Mouse (Mus musculus) hindbrain, embryonic 11.5 days (tissue): Measurements from ENCODE around the gene Htatip2. TPM values are rescaled to one million over a fixed set of nuclear protein-coding genes. Genes with fewer than 3 reads are reported as not detected.
A peak's percentile ranks its signal among the peaks of the same experiment; 100 is the strongest.

Experiments
- ATAC-seq: fragments of 200-750 bp; cut with Nextera tagmentation; 2 replicates; pipeline ENCODE4 v1.8.0; 2017; ENCODE audit warnings: mild to moderate bottlenecking, moderate TSS enrichment, moderate library complexity; ENCODE audit not compliant: low FRiP score
- DNase-seq: peaks from one replicate; pipeline ENCODE4 v3.0.0-alpha.2; 2015; ENCODE audit warnings: low spot score
- H3K27ac ChIP-seq: fragments of 300-500 bp; sonication (generic); 2 replicates; pipeline ENCODE4 v1.5.1; 2014; ENCODE audit warnings: mild to moderate bottlenecking, low read depth, low read length
- H3K27me3 ChIP-seq: fragments of 300-500 bp; sonication (generic); 2 replicates; pipeline ENCODE4 v1.6.1; 2014; ENCODE audit warnings: mild to moderate bottlenecking, low read length, moderate library complexity, mixed read lengths; ENCODE audit not compliant: control insufficient read depth, insufficient read depth
- H3K36me3 ChIP-seq: fragments of 300-500 bp; sonication (generic); 2 replicates; pipeline ENCODE4 v1.6.1; 2014; ENCODE audit warnings: mild to moderate bottlenecking, low read length, moderate library complexity, mixed read lengths; ENCODE audit not compliant: control insufficient read depth, insufficient read depth
- H3K4me1 ChIP-seq: fragments of 300-500 bp; sonication (generic); replicated peaks from 2 replicates; pipeline ENCODE4 v1.6.1; 2014; ENCODE audit warnings: low read length, mixed read lengths; ENCODE audit not compliant: control insufficient read depth, insufficient read depth
- H3K4me2 ChIP-seq: fragments of 300-500 bp; sonication (generic); replicated peaks from 2 replicates; pipeline ENCODE4 v1.6.1; 2014; ENCODE audit warnings: mild to moderate bottlenecking, low read depth, low read length
- H3K4me3 ChIP-seq: fragments of 300-500 bp; sonication (generic); 2 replicates; pipeline ENCODE4 v1.5.1; 2014; ENCODE audit warnings: low read depth, low read length
- H3K9ac ChIP-seq: fragments of 300-500 bp; sonication (generic); 2 replicates; pipeline ENCODE4 v1.6.1; 2014; ENCODE audit warnings: low read depth, low read length
- H3K9me3 ChIP-seq: fragments of 300-500 bp; sonication (generic); 2 replicates; pipeline ENCODE4 v1.6.1; 2016; ENCODE audit warnings: low read length; ENCODE audit not compliant: control insufficient read depth
- WGBS: fragments of 180-500 bp; shearing (Covaris S2); extraction: QIAGEN DNeasy Blood & Tissue Kit; methylation state at CpG from one replicate; pipeline ENCODE4 v1.1.7; 2014; 5-methylcytosine and 5-hydroxymethylcytosine counted together
- polyA plus RNA-seq: library from polyadenylated mRNA; unstranded; fragments of >200 nt; fragmentation: Nextera tagmentation; extraction: Ambion mirVana; gene quantifications from 2 replicates; pipeline ENCODE4 v1.2.1, GENCODE M21; 2014

Gene Htatip2
- polyA plus RNA-seq, 1 experiment from 2014 or later, result 3.3 TPM

- Histone ChIP-seq H3K9me3 (no peaks in the 10 kb centered on the region), H3K27ac (peak within 1 kb of the TSS; percentile 53), H3K4me2 (peak within 1 kb of the TSS; percentile 90), H3K36me3 (no peaks in the 10 kb centered on the region), H3K9ac (peak within 1 kb of the TSS; percentile 68), H3K4me1 (no peaks in the 10 kb centered on the region), H3K27me3 (no peaks in the 10 kb centered on the region), H3K4me3 (peak within 1 kb of the TSS; percentile 76)
- peak; percentile 96 for ATAC-seq
- under 1% methylated on average over 84 of the region's 92 CpGs for WGBS
- peak; percentile 99 for DNase-seq
Observed at GRCm38 (mm10) chr7:49778114-49778901, 19.4 kb downstream of the Htatip2 start, which contains the start of gene Prmt3. TSS of gene Prmt3 (plus strand) at chr7:49778346.

GRCm38 (mm10) chr7:49778904-49779615, 20.1 kb downstream of the Htatip2 start:
- Histone ChIP-seq H3K27me3 (no peaks in the 10 kb centered on the region), H3K4me2 (peak overlapping the region; percentile 90), H3K9ac (peak overlapping the region; percentile 68), H3K4me1 (no peaks in the 10 kb centered on the region), H3K4me3 (peak overlapping the region; percentile 76), H3K36me3 (no peaks in the 10 kb centered on the region), H3K27ac (no peak overlapping the region), H3K9me3 (no peaks in the 10 kb centered on the region)
- 76% methylated on average over 12 of the region's 12 CpGs for WGBS
- 0 out of 2 replicates have a peak, but pooled peaks have one; percentile 2 for ATAC-seq
- no peak for DNase-seq

- ATAC-seq, result no peak
Observed at GRCm38 (mm10) chr7:49783017-49783416, 24.1 kb downstream of the Htatip2 start.

GRCm38 (mm10) chr7:49785141-49785540, 26.2 kb downstream of the Htatip2 start:
- Histone ChIP-seq H3K9ac (no peak overlapping the region), H3K9me3 (no peaks in the 10 kb centered on the region), H3K27ac (no peak overlapping the region), H3K4me1 (no peaks in the 10 kb centered on the region), H3K27me3 (no peaks in the 10 kb centered on the region), H3K36me3 (no peaks in the 10 kb centered on the region), H3K4me2 (no peak overlapping the region), H3K4me3 (no peak overlapping the region)
- no peak for ATAC-seq
- DNase-seq, result no peak
- 93% methylated on average over 7 of the region's 7 CpGs for WGBS

More at GRCm38 (mm10) chr7:49783017-49783416, 24.1 kb downstream of the Htatip2 start:
- Histone ChIP-seq H3K27me3 (no peaks in the 10 kb centered on the region), H3K4me1 (no peaks in the 10 kb centered on the region), H3K4me3 (no peak overlapping the region), H3K36me3 (no peaks in the 10 kb centered on the region), H3K9me3 (no peaks in the 10 kb centered on the region), H3K9ac (no peak overlapping the region), H3K4me2 (no peak overlapping the region), H3K27ac (no peak overlapping the region)
- DNase-seq, result no peak
- 87% methylated on average over 2 of the region's 2 CpGs for WGBS

- peak; percentile 83 for DNase-seq
- Histone ChIP-seq H3K4me3 (no peak overlapping the region), H3K27me3 (no peaks in the 10 kb centered on the region), H3K4me1 (no peaks in the 10 kb centered on the region), H3K4me2 (no peak overlapping the region), H3K36me3 (no peaks in the 10 kb centered on the region), H3K9ac (no peak overlapping the region), H3K27ac (no peak overlapping the region), H3K9me3 (no peaks in the 10 kb centered on the region)
- peak; percentile 54; the same call in 1 of the 2 replicates for ATAC-seq
- WGBS, result 65% methylated on average over 12 of the region's 12 CpGs
Observed at GRCm38 (mm10) chr7:49786618-49787382, 27.9 kb downstream of the Htatip2 start.

GRCm38 (mm10) chr7:49787383-49787645, 28.4 kb downstream of the Htatip2 start:
- DNase-seq, result no peak
- Histone ChIP-seq H3K4me1 (no peaks in the 10 kb centered on the region), H3K4me3 (no peak overlapping the region), H3K27me3 (no peaks in the 10 kb centered on the region), H3K27ac (no peak overlapping the region), H3K9me3 (no peaks in the 10 kb centered on the region), H3K36me3 (no peaks in the 10 kb centered on the region), H3K9ac (no peak overlapping the region), H3K4me2 (no peak overlapping the region)
- 98% methylated on average over 3 of the region's 3 CpGs for WGBS
- ATAC-seq, result no peak

GRCm38 (mm10) chr7:49794304-49794703, 35.4 kb downstream of the Htatip2 start:
- H3K27me3 ChIP-seq, result no peaks in the 10 kb centered on the region
- H3K4me3 ChIP-seq, result no peak overlapping the region
- WGBS, result 88% methylated on average over 2 of the region's 2 CpGs
- H3K27ac ChIP-seq, result no peak overlapping the region
- H3K4me1 ChIP-seq, result no peaks in the 10 kb centered on the region
- no peak overlapping the region for H3K4me2 ChIP-seq
- no peak for DNase-seq
- H3K9ac ChIP-seq, result no peak overlapping the region
- H3K9me3 ChIP-seq, result no peaks in the 10 kb centered on the region
- no peak for ATAC-seq
- H3K36me3 ChIP-seq, result no peaks in the 10 kb centered on the region

- WGBS, result 87% methylated on average over 1 of the region's 1 CpGs
- no peak overlapping the region for H3K4me2 ChIP-seq
- H3K27ac ChIP-seq, result no peak overlapping the region
- ATAC-seq (no peak), DNase-seq (no peak)
- no peaks in the 10 kb centered on the region for H3K36me3 ChIP-seq
- no peaks in the 10 kb centered on the region for H3K9me3 ChIP-seq
- H3K4me3 ChIP-seq, result no peak overlapping the region
- no peaks in the 10 kb centered on the region for H3K27me3 ChIP-seq
- H3K4me1 ChIP-seq, result no peaks in the 10 kb centered on the region
- no peak overlapping the region for H3K9ac ChIP-seq
Observed at GRCm38 (mm10) chr7:49797171-49797570, 38.3 kb downstream of the Htatip2 start.
